Mouse (Mus musculus) liver, adult 2 months (tissue): Measurements from ENCODE around the gene 4930486L24Rik.

Experiments
- CTCF ChIP-seq: fragments of 200-500 bp; IDR thresholded peaks from 2 replicates; pipeline ENCODE4 v1.5.1; 2011; ENCODE audit warnings: low read depth, low read length, control low read depth
- POLR2A ChIP-seq: fragments of 200-500 bp; IDR thresholded peaks from 2 replicates; pipeline ENCODE4 v1.6.1; 2011; ENCODE audit warnings: low read length, control low read depth; ENCODE audit not compliant: insufficient read depth; ENCODE audit errors: extremely low read depth

GRCm38 (mm10) chr13:60897328-60897727 lies 33.1 kb upstream of the 4930486L24Rik start, which contains the start of gene Ctla2b:
- no peak for TF ChIP-seq POLR2A
- TF ChIP-seq CTCF = no peak
